16 mouse cellular contexts compared by ENCODE assay signal in genomic region chr6:45455424-45455823, GRCm38 (mm10).
"Had no signal": no experiment of that assay in that cellular context is flagged by ENCODE, and none has a peak within 500 bp of the region (broad histone marks: within the 10 kb centered on the region; RNA-seq: fewer than 3 reads in every experiment).

No protein-coding gene starts in this region.

- H3K9me3 ChIP-seq: kidney, embryonic 15.5 days; limb, embryonic 10.5 days; limb, embryonic 13.5 days; liver, embryonic 13.5 days had no signal

- H3K27me3 ChIP-seq: kidney, embryonic 15.5 days; limb, embryonic 13.5 days; liver, embryonic 13.5 days had no signal

- H3K9ac ChIP-seq: kidney, embryonic 15.5 days; limb, embryonic 13.5 days; liver, embryonic 13.5 days had no signal

- H3K27ac ChIP-seq: kidney, embryonic 15.5 days; limb, embryonic 10.5 days; limb, embryonic 13.5 days; liver, embryonic 13.5 days had no signal

- H3K4me3 ChIP-seq: kidney, embryonic 15.5 days; limb, embryonic 10.5 days; limb, embryonic 13.5 days; liver, embryonic 13.5 days had no signal

- H3K4me2 ChIP-seq: kidney, embryonic 15.5 days; limb, embryonic 13.5 days; liver, embryonic 13.5 days; midbrain, embryonic 11.5 days had no signal

- H3K4me1 ChIP-seq: kidney, embryonic 15.5 days; limb, embryonic 10.5 days; limb, embryonic 13.5 days; liver, embryonic 13.5 days had no signal

- H3K36me3 ChIP-seq: kidney, embryonic 15.5 days; limb, embryonic 10.5 days; limb, embryonic 13.5 days; liver, embryonic 13.5 days had no signal

- DNase-seq: kidney, adult 8-10 months; kidney, postnatal 10 days; kidney, postnatal 36 days; liver; liver, embryonic 13.5 days; lung, adult 2 months; lung, postnatal 14 days; lung, postnatal 4 days; midbrain, embryonic 14.5 days; thymus, adult 2 months; thymus, postnatal 14 days; thymus, postnatal 4 days had no signal
